Mouse (Mus musculus) spleen, adult 2 months (tissue): ENCODE measurements at regions not wholly inside any gene's neighbourhood (a gene's known extent, or its start where the extent isn't known, plus 50 kb on each side); places are given as distances from the start of the nearest gene placed in this dataset.

Experiments
- DNase-seq, 2 experiments: peaks; one replicate each; pipeline versions ENCODE4 v3.0.0 to v3.0.0-alpha.2; 2012 to 2021; ENCODE audit warnings: low spot score in 2 of 2, low read depth in 1 of 2
- H3K27ac ChIP-seq: fragments of 200-500 bp; 2 replicates; pipeline ENCODE4 v1.5.1; 2012; ENCODE audit warnings: low read length, inconsistent platforms; ENCODE audit not compliant: insufficient read depth
- H3K27me3 ChIP-seq: fragments of 200-500 bp; 2 replicates; pipeline ENCODE4 v1.6.1; 2012; ENCODE audit warnings: mild to moderate bottlenecking, moderate library complexity, low read length, inconsistent platforms; ENCODE audit not compliant: control insufficient read depth, insufficient read depth
- H3K36me3 ChIP-seq: fragments of 200-500 bp; 2 replicates; pipeline ENCODE4 v1.6.1; 2012; ENCODE audit warnings: mild to moderate bottlenecking, low read length, inconsistent platforms; ENCODE audit not compliant: control insufficient read depth, insufficient read depth
- H3K4me1 ChIP-seq: fragments of 200-500 bp; 2 replicates; pipeline ENCODE4 v1.6.1; 2011; ENCODE audit warnings: inconsistent platforms; ENCODE audit not compliant: control insufficient read depth, insufficient read depth, insufficient read length
- H3K4me3 ChIP-seq: fragments of 200-500 bp; 2 replicates; pipeline ENCODE4 v1.5.1; 2011; ENCODE audit warnings: mild to moderate bottlenecking, inconsistent platforms; ENCODE audit not compliant: insufficient read depth, insufficient read length; ENCODE audit errors: extremely low read depth
- CTCF ChIP-seq: fragments of 200-500 bp; IDR thresholded peaks from 2 replicates; pipeline ENCODE4 v1.5.1; 2011; ENCODE audit warnings: mild to moderate bottlenecking, inconsistent platforms; ENCODE audit not compliant: insufficient read depth, insufficient read length, insufficient replicate concordance; ENCODE audit errors: extremely low read depth
- POLR2A ChIP-seq: fragments of 200-500 bp; IDR thresholded peaks from 2 replicates; pipeline ENCODE4 v1.6.1; 2011; ENCODE audit warnings: low read depth, low read length, inconsistent platforms
- WGBS: fragments of 180-500 bp; shearing (Covaris S2); methylation state at CpG from one replicate; pipeline ENCODE4 v1.1.7; 2018; 5-methylcytosine and 5-hydroxymethylcytosine counted together

GRCm38 (mm10) chr10:116677949-116678348, 96.6 kb upstream of the Cnot2 start:
- H3K27me3 ChIP-seq = no peaks in the 10 kb centered on the region
- TF ChIP-seq CTCF (no peak), POLR2A (no peak)
- H3K4me3 ChIP-seq = no peak overlapping the region
- DNase-seq = no peak
- WGBS = 68% methylated on average over 4 of the region's 4 CpGs
- no peaks in the 10 kb centered on the region for H3K36me3 ChIP-seq
- no peak overlapping the region for H3K27ac ChIP-seq
- peaks cover 5% of the 10 kb centered on the region; the same call in 1 of the 2 replicates for H3K4me1 ChIP-seq

DNA sequence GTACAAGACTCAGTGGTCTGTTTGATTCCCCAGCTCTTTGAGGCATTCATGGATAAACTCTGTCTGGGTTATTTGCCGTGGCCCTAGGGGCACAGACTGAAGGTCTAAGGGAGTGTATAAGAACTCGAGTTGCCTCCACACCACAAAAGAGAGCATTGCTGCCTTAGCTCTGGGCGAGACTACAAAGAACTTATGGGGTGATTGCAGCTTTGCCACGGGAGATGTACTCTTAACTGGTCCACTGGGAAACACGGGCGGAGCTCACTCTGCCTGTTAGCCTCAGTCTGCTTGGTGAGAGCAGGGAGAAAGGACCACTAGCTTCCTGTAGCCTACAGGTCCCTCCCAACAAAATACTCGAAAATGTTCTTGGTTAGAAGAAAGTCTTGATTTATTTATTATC, 93.9 kb upstream of the Cnot2 start:
- TF ChIP-seq CTCF = no peak
- TF ChIP-seq POLR2A = no peak
- no peak for DNase-seq
- Histone ChIP-seq H3K27ac (no peak overlapping the region), H3K4me3 (no peak overlapping the region), H3K36me3 (no peaks in the 10 kb centered on the region), H3K27me3 (no peaks in the 10 kb centered on the region), H3K4me1 (peaks cover 5% of the 10 kb centered on the region; the same call in 1 of the 2 replicates)
- 88% methylated on average over 7 of the region's 7 CpGs for WGBS

GRCm38 (mm10) chr10:116674348-116674747, 93.0 kb upstream of the Cnot2 start:
- no peak overlapping the region for H3K4me3 ChIP-seq
- H3K36me3 ChIP-seq = no peaks in the 10 kb centered on the region
- peaks cover 5% of the 10 kb centered on the region; the same call in 1 of the 2 replicates for H3K4me1 ChIP-seq
- no peak for DNase-seq
- WGBS = 52% methylated on average over 2 of the region's 2 CpGs
- no peak overlapping the region for H3K27ac ChIP-seq
- H3K27me3 ChIP-seq = no peaks in the 10 kb centered on the region
- TF ChIP-seq POLR2A (no peak), CTCF (no peak)

DNA sequence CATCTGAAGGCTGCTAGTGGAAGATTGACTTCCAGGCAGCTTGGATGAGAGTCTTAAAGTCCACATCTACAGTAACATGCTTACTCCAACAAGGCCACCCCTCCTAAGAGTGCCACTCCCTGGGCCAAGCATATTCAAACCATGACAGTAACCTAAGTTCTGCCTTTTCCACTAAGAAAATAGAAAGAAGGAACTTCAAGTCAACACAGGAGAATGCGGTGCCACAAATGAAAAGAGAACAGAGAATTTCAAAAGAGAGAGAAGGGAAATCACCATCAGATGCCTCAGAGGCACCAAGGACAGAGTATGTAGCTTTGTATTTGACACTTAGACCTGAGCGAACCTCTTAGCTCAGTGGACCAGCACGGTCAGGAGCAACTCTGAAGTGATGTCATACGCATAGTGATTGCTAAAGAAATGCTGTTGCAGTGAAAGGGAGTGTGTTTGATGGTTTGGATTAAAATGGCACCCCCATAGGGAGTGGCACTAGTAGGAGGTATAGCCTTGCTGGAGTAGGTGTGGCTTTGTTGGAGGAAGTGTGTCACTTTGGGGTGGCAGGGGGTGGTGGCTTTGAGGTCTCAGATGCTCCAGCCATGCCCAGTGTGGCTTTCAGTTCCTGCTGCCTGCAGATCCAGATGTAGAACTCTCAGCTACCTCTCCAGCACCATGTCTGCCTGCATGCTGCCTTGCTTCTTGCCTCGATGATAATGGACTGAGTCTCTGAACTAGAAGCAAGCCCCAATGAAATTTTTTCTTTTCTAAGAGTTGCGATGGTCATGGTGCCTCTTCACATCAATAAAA, 77.1 kb upstream of the Cnot2 start:
- WGBS = 78% methylated on average over 6 of the region's 6 CpGs
- no peak for TF ChIP-seq POLR2A
- TF ChIP-seq CTCF = no peak
- no peaks in the 10 kb centered on the region for H3K27me3 ChIP-seq
- H3K4me1 ChIP-seq = peaks cover 3% of the 10 kb centered on the region; the same call in 1 of the 2 replicates
- H3K4me3 ChIP-seq = no peak overlapping the region
- no peaks in the 10 kb centered on the region for H3K36me3 ChIP-seq
- no peak for DNase-seq
- no peak overlapping the region for H3K27ac ChIP-seq

GRCm38 (mm10) chr10:116655891-116656290, 74.6 kb upstream of the Cnot2 start:
- Histone ChIP-seq H3K36me3 (no peaks in the 10 kb centered on the region), H3K4me1 (peaks cover 3% of the 10 kb centered on the region; the same call in 1 of the 2 replicates), H3K4me3 (no peak overlapping the region), H3K27me3 (no peaks in the 10 kb centered on the region), H3K27ac (no peak overlapping the region)
- DNase-seq = no peak
- TF ChIP-seq CTCF (no peak), POLR2A (no peak)
- WGBS = 38% methylated on average over 7 of the region's 7 CpGs

- DNase-seq = no peak
- H3K27ac ChIP-seq = no peak overlapping the region
- H3K27me3 ChIP-seq = no peaks in the 10 kb centered on the region
- TF ChIP-seq POLR2A = no peak
- no peak for TF ChIP-seq CTCF
- WGBS = 54% methylated on average over 6 of the region's 6 CpGs
- H3K4me3 ChIP-seq = no peak overlapping the region
- no peaks in the 10 kb centered on the region for H3K36me3 ChIP-seq
- peaks cover 3% of the 10 kb centered on the region; the same call in 1 of the 2 replicates for H3K4me1 ChIP-seq
Observed at GRCm38 (mm10) chr10:116655018-116655807, 73.9 kb upstream of the Cnot2 start.
